Mouse (Mus musculus) CH12.LX (cell line): Measurements from ENCODE around the gene Ctsc. TPM values are rescaled to one million over a fixed set of nuclear protein-coding genes. Genes with fewer than 3 reads are reported as not detected.

Experiments used
- DNase-seq: peaks from one replicate; pipeline ENCODE4 v3.0.0-alpha.2; 2013; ENCODE audit errors: extremely low read depth
- H3K27ac ChIP-seq: 2 replicates; pipeline ENCODE4 v1.5.1; 2012; ENCODE audit warnings: low read depth, mild to moderate bottlenecking, control low read depth, moderate library complexity; ENCODE audit not compliant: insufficient read depth
- H3K27me3 ChIP-seq: replicated peaks from 2 replicates; pipeline ENCODE3; 2012; ENCODE audit warnings: inconsistent platforms
- H3K36me3 ChIP-seq, 2 experiments: replicated peaks in 1 of 2; 2 replicates each; pipeline versions ENCODE3 to v1.6.1; 2012; ENCODE audit warnings: inconsistent platforms in 1 of 2, low read length in 1 of 2, mild to moderate bottlenecking in 1 of 2, mixed read lengths in 1 of 2, moderate library complexity in 1 of 2; ENCODE audit not compliant: control insufficient read depth in 1 of 2, insufficient read depth in 1 of 2
- H3K4me1 ChIP-seq, 2 experiments: 2 replicates each; pipeline ENCODE4 v1.6.1; 2012; ENCODE audit warnings: inconsistent platforms in 1 of 2, moderate library complexity in 1 of 2; ENCODE audit not compliant: insufficient read depth in 2 of 2, control insufficient read depth in 1 of 2
- H3K4me2 ChIP-seq: 2 replicates; pipeline ENCODE4 v1.6.1; 2012; ENCODE audit warnings: low read depth, mild to moderate bottlenecking, control low read depth; ENCODE audit not compliant: poor library complexity, insufficient read depth, severe bottlenecking
- H3K4me3 ChIP-seq, 3 experiments: fragments of 150-350 bp in 1 of 3; sonication (generic) in 1 of 3; replicated peaks in 1 of 3; 2 replicates each; pipeline versions ENCODE3 to v1.5.1; 2011 to 2012; ENCODE audit warnings: low read depth in 2 of 3, low read length in 2 of 3, mild to moderate bottlenecking in 2 of 3, moderate library complexity in 2 of 3, control low read depth in 1 of 3, improper control_type of control experiment in 1 of 3, inconsistent platforms in 1 of 3, mixed read lengths in 1 of 3; ENCODE audit not compliant: poor library complexity in 1 of 3
- H3K79me2 ChIP-seq: replicated peaks from 2 replicates; pipeline ENCODE4 v1.6.1; 2012; ENCODE audit warnings: mild to moderate bottlenecking, moderate library complexity; ENCODE audit not compliant: control insufficient read depth, poor library complexity, insufficient read depth, severe bottlenecking; ENCODE audit errors: extremely low read depth
- H3K9ac ChIP-seq: 2 replicates; pipeline ENCODE4 v1.6.1; 2012; ENCODE audit warnings: low read depth, mild to moderate bottlenecking, control low read depth, moderate library complexity; ENCODE audit not compliant: insufficient read depth
- H3K9me3 ChIP-seq: replicated peaks from 2 replicates; pipeline ENCODE3; 2012; ENCODE audit warnings: low read length, inconsistent platforms, mixed read lengths
- BHLHE40 ChIP-seq: IDR thresholded peaks from 2 replicates; pipeline ENCODE4 v1.6.1; 2011; ENCODE audit warnings: mild to moderate bottlenecking, low read depth, low read length, improper control_type of control experiment
- CHD1 ChIP-seq: IDR thresholded peaks from 2 replicates; pipeline ENCODE4 v1.6.1; 2012; ENCODE audit warnings: low read depth, low read length, improper control_type of control experiment, inconsistent platforms
- CHD2 ChIP-seq: IDR thresholded peaks from 2 replicates; pipeline ENCODE4 v1.6.1; 2011; ENCODE audit warnings: low read length, improper control_type of control experiment
- ELF1 ChIP-seq: IDR thresholded peaks from 2 replicates; pipeline ENCODE4 v1.6.1; 2014; ENCODE audit warnings: low read depth, mild to moderate bottlenecking, inconsistent platforms, low read length, improper control_type of control experiment
- GABPA ChIP-seq: IDR thresholded peaks from 2 replicates; pipeline ENCODE4 v1.6.1; 2012; ENCODE audit warnings: low read depth, low read length, improper control_type of control experiment, inconsistent platforms; ENCODE audit not compliant: insufficient replicate concordance
- JUN ChIP-seq: IDR thresholded peaks from 2 replicates; pipeline ENCODE4 v1.6.1; 2011; ENCODE audit warnings: low read depth, mild to moderate bottlenecking, low read length, improper control_type of control experiment, moderate library complexity; ENCODE audit not compliant: insufficient read depth
- JUND ChIP-seq: conservative IDR thresholded peaks from 2 replicates; pipeline ENCODE4 v1.6.1; 2011; ENCODE audit warnings: low read depth, low read length, improper control_type of control experiment
- MAFK ChIP-seq: IDR thresholded peaks from 2 replicates; pipeline ENCODE4 v1.6.1; 2011; ENCODE audit warnings: low read length, improper control_type of control experiment; ENCODE audit not compliant: insufficient replicate concordance
- MAX ChIP-seq: IDR thresholded peaks from 2 replicates; pipeline ENCODE4 v1.6.1; 2011; ENCODE audit warnings: low read length, improper control_type of control experiment
- MAZ ChIP-seq: IDR thresholded peaks from 2 replicates; pipeline ENCODE4 v1.6.1; 2012; ENCODE audit warnings: low read depth, mild to moderate bottlenecking, inconsistent platforms, low read length, improper control_type of control experiment, moderate library complexity
- NELFE ChIP-seq: IDR thresholded peaks from 2 replicates; pipeline ENCODE4 v1.6.1; 2011; ENCODE audit warnings: low read depth, low read length, improper control_type of control experiment
- POLR2AphosphoS2 ChIP-seq: IDR thresholded peaks from 2 replicates; pipeline ENCODE4 v1.6.1; 2011; ENCODE audit warnings: low read depth, low read length, improper control_type of control experiment
- RAD21 ChIP-seq: IDR thresholded peaks from 2 replicates; pipeline ENCODE4 v1.6.1; 2011; ENCODE audit warnings: low read depth, mild to moderate bottlenecking, low read length, improper control_type of control experiment, moderate library complexity
- TCF12 ChIP-seq: IDR thresholded peaks from 2 replicates; pipeline ENCODE4 v1.6.1; 2014; ENCODE audit warnings: low read depth, mild to moderate bottlenecking, inconsistent platforms, low read length, improper control_type of control experiment
- USF2 ChIP-seq: conservative IDR thresholded peaks from 2 replicates; pipeline ENCODE4 v1.6.1; 2011; ENCODE audit warnings: low read depth, low read length, improper control_type of control experiment
- ZC3H11A ChIP-seq: IDR thresholded peaks from 2 replicates; pipeline ENCODE4 v1.6.1; 2012; ENCODE audit warnings: low read depth, mild to moderate bottlenecking, inconsistent platforms, low read length, improper control_type of control experiment
- ZKSCAN1 ChIP-seq: IDR thresholded peaks from 2 replicates; pipeline ENCODE4 v1.6.1; 2012; ENCODE audit warnings: low read depth, inconsistent platforms, low read length, improper control_type of control experiment, borderline replicate concordance
- ZMIZ1 ChIP-seq: IDR thresholded peaks from 2 replicates; pipeline ENCODE4 v1.6.1; 2012; ENCODE audit warnings: low read depth, mild to moderate bottlenecking, inconsistent platforms, low read length, improper control_type of control experiment
- ZNF384 ChIP-seq: IDR thresholded peaks from 2 replicates; pipeline ENCODE4 v1.6.1; 2012; ENCODE audit warnings: low read depth, low read length, improper control_type of control experiment, inconsistent platforms
- dilution Hi-C: fragments of 300-500 bp; cut with MboI; formaldehyde crosslinking; loops from 2 replicates; pipeline ENCODE4 v1.14.3; 2020; ENCODE audit warnings: low sequenced_read_pairs; ENCODE audit not compliant: extremely low pct_unique_long_range_greater_than_20kb, extremely low pct_ligation_motif_present
- in situ Hi-C: fragments of 300-500 bp; cut with MboI; formaldehyde crosslinking; loops from 3 replicates; pipeline ENCODE4 v1.14.3; 2019; ENCODE audit warnings: low sequenced_read_pairs, low pct_ligation_motif_present, low pct_unique_long_range_greater_than_20kb, mixed read lengths
- polyA plus RNA-seq: library from polyadenylated mRNA; unstranded; fragments of >175 nt; gene quantifications from 2 replicates; pipeline ENCODE4 v1.2.1, GENCODE M21; 2012; ENCODE audit warnings: low read depth; ENCODE audit not compliant: insufficient read length
- total RNA-seq, 2 experiments: library from RNA; depleted of rRNA; stranded (reverse); fragments of 300-350 nt in 1 of 2; fragments of >200 nt in 1 of 2; gene quantifications; 2 replicates each; pipeline ENCODE4 v1.2.3; 2012 to 2014

Ctsc gene
- total and polyA plus RNA-seq, 3 experiments: 84.8 to 261 (median 207) TPM

DNA sequence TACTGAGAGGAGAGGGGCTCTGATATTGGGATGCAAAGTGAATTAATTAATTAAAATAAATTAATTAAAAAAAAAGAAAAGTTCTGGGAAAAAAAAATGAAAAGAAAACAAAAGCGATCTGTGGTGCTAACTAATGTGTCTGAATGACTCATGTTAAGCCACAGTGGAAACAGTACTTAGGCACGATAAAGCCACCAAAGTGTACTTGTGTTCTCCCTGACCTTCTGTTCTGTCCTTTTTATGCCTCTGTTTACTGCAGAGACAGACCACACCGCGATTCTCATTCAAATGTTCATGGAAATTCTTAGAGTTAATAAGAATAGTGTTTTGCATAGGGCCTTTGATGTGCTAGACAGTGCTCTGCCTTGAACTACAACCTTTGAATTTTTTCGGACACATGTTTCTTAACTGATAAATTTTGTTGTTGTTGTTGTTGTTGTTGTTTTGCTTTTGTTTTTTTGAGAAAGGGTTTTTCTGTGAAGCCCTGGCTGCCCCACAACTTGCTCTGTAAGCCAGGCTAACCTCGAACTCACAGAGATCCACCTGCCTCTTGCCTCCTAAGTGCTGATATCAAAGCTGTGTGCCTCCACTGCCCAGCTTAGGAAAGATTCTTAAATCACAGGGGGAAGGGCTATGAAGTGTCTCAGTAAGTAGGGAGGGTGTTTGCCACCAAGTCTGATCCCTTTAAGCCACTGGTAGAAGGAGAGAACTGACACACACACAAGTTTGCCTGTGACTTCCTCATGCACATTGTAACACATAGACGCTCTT, 18.5 kb upstream of the Ctsc start (continued):
- TF ChIP-seq USF2 (no peak), RAD21 (no peak), CHD1 (no peak), JUND (0 out of 2 replicates have a peak, but pooled peaks have one; percentile 19), TCF12 (no peak), BHLHE40 (0 out of 2 replicates have a peak, but pooled peaks have one; percentile 31), MAZ (no peak), MAX (no peak), ZNF384 (peak; percentile 60), CHD2 (no peak), ZMIZ1 (no peak), MAFK (no peak)
- TF ChIP-seq, all 38 proteins: peak for 6

DNA sequence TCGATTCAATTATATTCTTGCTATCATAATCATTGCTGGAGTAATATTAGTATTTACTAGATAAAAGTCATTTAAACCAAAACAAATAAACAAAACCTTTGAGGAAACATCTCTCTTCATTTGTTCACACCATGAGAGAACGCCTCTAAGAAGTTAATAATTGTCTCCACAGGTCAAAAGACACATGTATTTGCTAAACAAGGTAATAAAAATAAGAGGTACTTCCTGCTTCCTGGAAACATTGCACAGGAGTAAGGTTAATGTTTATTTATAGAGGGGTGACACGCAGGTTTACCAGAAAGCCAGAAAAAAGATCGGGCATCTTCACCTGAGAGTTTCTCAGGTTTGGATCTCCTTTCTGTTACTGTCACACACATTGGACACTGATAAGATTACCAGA, 16.1 kb upstream of the Ctsc start:
- H3K4me1 ChIP-seq: peaks cover 8 to 15% of the 10 kb centered on the region in 2 experiments
- dilution Hi-C loops: no loop called here
- TF ChIP-seq ELF1: no peak
- TF ChIP-seq JUN: no peak
- no peak for TF ChIP-seq GABPA
- no peak for TF ChIP-seq MAZ
- TF ChIP-seq ZMIZ1: no peak
- no peak for TF ChIP-seq POLR2AphosphoS2
- no peak for TF ChIP-seq USF2
- TF ChIP-seq ZKSCAN1: no peak
- TF ChIP-seq MAX: no peak
- TF ChIP-seq ZC3H11A: no peak
- no peak for TF ChIP-seq NELFE
- TF ChIP-seq BHLHE40: no peak
- TF ChIP-seq, all 38 proteins: peak for 0
- no peaks in the 10 kb centered on the region for H3K79me2 ChIP-seq
- DNase-seq: no peak
- H3K4me2 ChIP-seq: no peak overlapping the region
- in situ Hi-C loops: no loop called here
- H3K4me3 ChIP-seq: no peak overlapping the region
- H3K27me3 ChIP-seq: no peaks in the 10 kb centered on the region
- H3K9ac ChIP-seq: no peak overlapping the region
- H3K27ac ChIP-seq: no peak overlapping the region
- H3K36me3 ChIP-seq: no peaks in the 10 kb centered on the region
- no peaks in the 10 kb centered on the region for H3K9me3 ChIP-seq
